Mouse (Mus musculus): ENCODE data around the gene Surf1. TPM values are rescaled to one million over a fixed set of nuclear protein-coding genes. Genes with fewer than 3 reads are reported as not detected.

Surf1 gene
- polyA plus RNA-seq, 1 experiment from 2014 or later = 44.6 TPM

DNA sequence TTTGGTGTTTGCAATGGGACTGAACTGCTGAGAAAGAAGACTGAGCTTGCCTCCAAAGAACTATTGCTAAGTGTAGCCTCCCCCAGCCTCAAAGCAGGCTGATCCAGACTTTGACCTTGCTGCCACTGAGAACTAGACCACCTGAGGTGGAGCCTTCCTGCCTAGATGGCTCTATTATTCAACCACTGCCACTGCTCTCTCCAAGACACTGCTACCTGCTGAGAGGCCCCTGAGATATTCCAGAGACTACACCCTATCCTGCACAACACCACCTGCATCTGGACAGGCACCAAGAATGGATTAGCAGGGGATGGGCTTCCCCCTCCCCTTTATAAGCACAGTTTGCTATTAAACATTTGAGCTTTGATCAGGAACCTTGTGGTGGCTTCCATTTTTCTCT is 37.8 kb downstream of the Surf1 start:
- Histone ChIP-seq H3K27ac (no peak overlapping the region), H3K9ac (no peak overlapping the region), H3K36me3 (no peaks in the 10 kb centered on the region), H3K9me3 (replicated peaks) (no peaks in the 10 kb centered on the region), H3K4me2 (no peak overlapping the region), H3K4me3 (no peak overlapping the region), H3K4me1 (replicated peaks) (no peaks in the 10 kb centered on the region), H3K27me3 (no peaks in the 10 kb centered on the region)
- no peak for ATAC-seq (replicated peaks; ENCODE audit: insufficient number of reproducible peaks, insufficient read depth, low FRiP score, low read depth)

DNA sequence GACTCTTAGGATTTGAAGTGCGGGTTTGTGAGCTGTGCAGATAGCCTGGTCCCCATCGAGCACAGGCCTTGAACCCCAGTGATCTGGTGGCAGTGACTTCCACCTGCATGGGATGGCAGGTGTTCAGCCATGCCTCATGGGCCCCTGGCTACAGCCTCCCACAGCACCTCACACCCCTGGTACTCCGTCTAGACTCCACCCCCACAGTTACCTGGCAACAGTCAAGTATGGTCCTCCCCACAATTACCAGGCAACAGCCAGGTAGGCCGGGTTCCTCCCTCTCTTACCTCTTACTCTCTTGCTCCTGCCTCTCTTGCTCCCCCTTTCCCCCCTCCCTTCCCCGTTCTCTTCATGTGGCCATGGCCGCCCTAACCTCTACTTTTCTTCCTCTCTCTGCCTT is 45.7 kb downstream of the Surf1 start:
- Histone ChIP-seq H3K4me1 (replicated peaks) (no peaks in the 10 kb centered on the region), H3K27ac (no peak overlapping the region), H3K4me2 (no peak overlapping the region), H3K9ac (no peak overlapping the region), H3K9me3 (replicated peaks) (no peaks in the 10 kb centered on the region), H3K27me3 (peaks cover 14% of the 10 kb centered on the region; the same call in 1 of the 2 replicates), H3K36me3 (no peaks in the 10 kb centered on the region), H3K4me3 (no peak overlapping the region)
- no peak for ATAC-seq (replicated peaks; ENCODE audit: insufficient number of reproducible peaks, insufficient read depth, low FRiP score, low read depth)
- WGBS = 56% methylated on average over 6 of the region's 6 CpGs

DNA sequence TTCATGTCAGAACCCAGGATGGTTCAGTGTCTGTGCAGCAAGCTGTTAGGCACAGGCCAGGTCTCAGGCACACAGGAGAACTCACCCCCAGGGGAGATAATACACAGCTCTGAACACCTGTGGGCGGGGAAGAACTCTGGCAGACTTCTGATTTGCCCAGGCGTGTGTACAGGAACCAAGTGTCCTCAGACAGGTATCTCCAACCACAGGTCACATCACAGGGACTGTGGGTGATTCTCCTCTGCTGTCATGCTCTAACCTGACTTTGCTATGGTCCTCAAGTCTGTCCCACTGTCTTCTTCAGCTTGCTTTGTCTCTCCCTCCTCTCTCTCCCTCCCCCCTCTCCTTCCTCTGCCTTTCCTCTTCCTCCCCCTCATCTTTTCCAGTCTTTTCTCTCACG is 51.5 kb downstream of the Surf1 start, which contains the start of gene Abo:
TSS of gene Abo (minus strand) at position 101 of the 400 bp plus-strand sequence.
- ATAC-seq (replicated peaks; ENCODE audit: insufficient number of reproducible peaks, insufficient read depth, low FRiP score, low read depth) = no peak
- Histone ChIP-seq H3K27me3 (peaks cover 6% of the 10 kb centered on the region; the same call in 1 of the 2 replicates), H3K4me2 (no peak within 1 kb of the TSS), H3K9ac (no peak within 1 kb of the TSS), H3K9me3 (replicated peaks) (no peaks in the 10 kb centered on the region), H3K4me3 (no peak within 1 kb of the TSS), H3K4me1 (replicated peaks) (no peaks in the 10 kb centered on the region), H3K36me3 (no peaks in the 10 kb centered on the region), H3K27ac (no peak within 1 kb of the TSS)
- WGBS = 51% methylated on average over 3 of the region's 3 CpGs

Other genes starting within 250 kb of the Surf1 start
- gene Lcn4, start 245.2 kb downstream of the Surf1 start, polyA plus RNA-seq (2015; fragmentation: Nextera tagmentation; extraction: Ambion mirVana) = not detected in 2 replicates
- gene Abo, start 51.6 kb downstream of the Surf1 start, polyA plus RNA-seq (2015; fragmentation: Nextera tagmentation; extraction: Ambion mirVana) = not detected in 2 replicates
- gene Surf6, start 13.7 kb downstream of the Surf1 start, polyA plus RNA-seq (2015; fragmentation: Nextera tagmentation; extraction: Ambion mirVana) = 13.5 and 15.9 TPM in 2 replicates
- 35.2 and 43.8 TPM in 2 replicates for gene Med22, start 5.9 kb downstream of the Surf1 start, polyA plus RNA-seq (2015; fragmentation: Nextera tagmentation; extraction: Ambion mirVana)
- gene Rpl7a, start 5.8 kb downstream of the Surf1 start, polyA plus RNA-seq (2015; fragmentation: Nextera tagmentation; extraction: Ambion mirVana) = 314 and 345 TPM in 2 replicates
- 28.9 and 31.6 TPM in 2 replicates for gene Surf2, start 163 bp downstream of the Surf1 start, polyA plus RNA-seq (2015; fragmentation: Nextera tagmentation; extraction: Ambion mirVana)
- 157 and 192 TPM in 2 replicates for gene Surf4, start 17.4 kb upstream of the Surf1 start, polyA plus RNA-seq (2015; fragmentation: Nextera tagmentation; extraction: Ambion mirVana)
- 0.10 and 0.11 TPM in 2 replicates for gene Stkld1, start 17.5 kb upstream of the Surf1 start, polyA plus RNA-seq (2015; fragmentation: Nextera tagmentation; extraction: Ambion mirVana)
- gene Rexo4, start 47.9 kb upstream of the Surf1 start, polyA plus RNA-seq (2015; fragmentation: Nextera tagmentation; extraction: Ambion mirVana) = 23.6 and 29.7 TPM in 2 replicates
- not detected in 2 replicates for gene Adamts13, start 56.9 kb upstream of the Surf1 start, polyA plus RNA-seq (2015; fragmentation: Nextera tagmentation; extraction: Ambion mirVana)
- gene Cacfd1, start 93.4 kb upstream of the Surf1 start, polyA plus RNA-seq (2015; fragmentation: Nextera tagmentation; extraction: Ambion mirVana) = 35.4 and 48.3 TPM in 2 replicates
- gene Slc2a6, start 111.5 kb upstream of the Surf1 start, polyA plus RNA-seq (2015; fragmentation: Nextera tagmentation; extraction: Ambion mirVana) = 0.26 and 0.57 TPM in 2 replicates
- 0.18 and 0.42 TPM in 2 replicates for gene Mymk, start 155.6 kb upstream of the Surf1 start, polyA plus RNA-seq (2015; fragmentation: Nextera tagmentation; extraction: Ambion mirVana)
- gene Adamtsl2, start 162.8 kb upstream of the Surf1 start, polyA plus RNA-seq (2015; fragmentation: Nextera tagmentation; extraction: Ambion mirVana) = 12.3 and 13.8 TPM in 2 replicates
- gene Fam163b, start 226.0 kb upstream of the Surf1 start, polyA plus RNA-seq (2015; fragmentation: Nextera tagmentation; extraction: Ambion mirVana) = 0.39 and 0.67 TPM in 2 replicates
- gene Dbh, start 248.7 kb upstream of the Surf1 start, polyA plus RNA-seq (2015; fragmentation: Nextera tagmentation; extraction: Ambion mirVana) = 0.60 and 6.5 TPM in 2 replicates

Data from heart, embryonic 15.5 days (tissue).